Mouse (Mus musculus) cortical plate, adult 2 months (tissue): ENCODE measurements around the gene Slc8a1.

Experiments used
- CTCF ChIP-seq: fragments of 200-500 bp; IDR thresholded peaks from 2 replicates; pipeline ENCODE4 v1.5.1; 2011; ENCODE audit warnings: mild to moderate bottlenecking, control low read depth, low read length; ENCODE audit not compliant: insufficient read depth; ENCODE audit errors: extremely low read depth
- POLR2A ChIP-seq: fragments of 200-500 bp; IDR thresholded peaks from 2 replicates; pipeline ENCODE4 v1.6.1; 2011; ENCODE audit warnings: mild to moderate bottlenecking, low read length, control low read depth; ENCODE audit not compliant: insufficient read depth; ENCODE audit errors: extremely low read depth

DNA sequence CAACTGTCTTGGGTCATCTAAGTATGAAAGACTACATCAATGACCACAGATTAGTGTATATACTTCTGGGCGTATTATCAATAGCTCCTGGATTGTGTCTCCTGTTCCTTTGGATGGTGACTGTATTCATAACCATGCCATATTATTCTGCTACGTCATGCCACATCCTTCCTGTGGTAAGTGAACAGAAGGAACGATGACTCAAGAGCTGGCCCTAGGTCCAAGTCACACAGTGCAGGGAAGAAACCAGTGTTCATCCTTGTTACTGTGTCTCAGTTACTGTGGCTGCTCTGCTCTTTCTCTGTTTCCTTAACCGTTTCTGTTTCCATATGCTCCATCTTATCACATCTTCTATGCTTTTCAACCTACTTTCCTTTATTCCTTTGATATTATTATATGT, 44.1 kb upstream of the Slc8a1 start:
- TF ChIP-seq CTCF, result no peak
- TF ChIP-seq POLR2A, result no peak
